Mouse (Mus musculus) liver, postnatal 0 days (tissue): Measurements from ENCODE around the gene Pakap. TPM values are rescaled to one million over a fixed set of nuclear protein-coding genes. Genes with fewer than 3 reads are reported as not detected.

Source experiments
- ATAC-seq: fragments of 200-750 bp; cut with Nextera tagmentation; 2 replicates; pipeline ENCODE4 v1.8.0; 2017; ENCODE audit warnings: mild to moderate bottlenecking, moderate library complexity
- DNase-seq: peaks from one replicate; pipeline ENCODE4 v3.0.0-alpha.2; 2016
- H3K27ac ChIP-seq: fragments of 300-500 bp; sonication (generic); 2 replicates; pipeline ENCODE4 v1.5.1; 2014; ENCODE audit warnings: antibody characterized with exemption, moderate library complexity, mild to moderate bottlenecking, low read depth
- H3K27me3 ChIP-seq: fragments of 300-500 bp; sonication (generic); 2 replicates; pipeline ENCODE4 v1.6.1; 2014; ENCODE audit warnings: low read length, control low read depth, mixed read lengths; ENCODE audit not compliant: insufficient read depth
- H3K36me3 ChIP-seq: fragments of 300-500 bp; sonication (generic); replicated peaks from 2 replicates; pipeline ENCODE4 v1.6.1; 2014; ENCODE audit warnings: mild to moderate bottlenecking, control low read depth, low read length, moderate library complexity, mixed read lengths; ENCODE audit not compliant: insufficient read depth
- H3K4me1 ChIP-seq: fragments of 300-500 bp; sonication (generic); 2 replicates; pipeline ENCODE4 v1.6.1; 2014; ENCODE audit warnings: antibody characterized with exemption, mild to moderate bottlenecking, control low read depth; ENCODE audit not compliant: insufficient read depth
- H3K4me2 ChIP-seq: fragments of 300-500 bp; sonication (generic); 2 replicates; pipeline ENCODE4 v1.6.1; 2014; ENCODE audit warnings: low read depth, mild to moderate bottlenecking, low read length, moderate library complexity, mixed read lengths
- H3K4me3 ChIP-seq: fragments of 300-500 bp; sonication (generic); 2 replicates; pipeline ENCODE4 v1.5.1; 2014; ENCODE audit warnings: low read depth, low read length
- H3K9ac ChIP-seq: fragments of 300-500 bp; sonication (generic); replicated peaks from 2 replicates; pipeline ENCODE4 v1.6.1; 2014; ENCODE audit warnings: mild to moderate bottlenecking, moderate library complexity
- H3K9me3 ChIP-seq: fragments of 300-500 bp; sonication (generic); 2 replicates; pipeline ENCODE4 v1.6.1; 2016; ENCODE audit warnings: mild to moderate bottlenecking, control low read depth, low read length, mixed read lengths
- CTCF ChIP-seq: sonication (generic); IDR thresholded peaks from 2 replicates; pipeline ENCODE4 v1.5.1; 2016; ENCODE audit warnings: antibody characterized with exemption, low read depth
- EP300 ChIP-seq: IDR thresholded peaks from 2 replicates; pipeline ENCODE4 v1.6.1; 2016; ENCODE audit warnings: antibody characterized with exemption, low read depth, mild to moderate bottlenecking
- WGBS: fragments of 180-500 bp; shearing (Covaris S2); extraction: QIAGEN DNeasy Blood & Tissue Kit; methylation state at CpG from one replicate; pipeline ENCODE4 v1.1.7; 2014; ENCODE audit not compliant: insufficient replicate concordance; 5-methylcytosine and 5-hydroxymethylcytosine counted together
- polyA plus RNA-seq: library from polyadenylated mRNA; unstranded; fragments of >200 nt; fragmentation: Nextera tagmentation; extraction: Ambion mirVana; gene quantifications from 2 replicates; pipeline ENCODE4 v1.2.1, GENCODE M21; 2015

Pakap gene
- polyA plus RNA-seq, 1 experiment from 2014 or later: 0.79 TPM

- Histone ChIP-seq H3K4me1 (no peaks in the 10 kb centered on the region), H3K27me3 (no peaks in the 10 kb centered on the region), H3K4me3 (no peak overlapping the region), H3K4me2 (no peak overlapping the region), H3K36me3 (no peaks in the 10 kb centered on the region), H3K9ac (no peak overlapping the region), H3K27ac (no peak overlapping the region), H3K9me3 (no peaks in the 10 kb centered on the region)
- TF ChIP-seq CTCF: no peak
- no peak for TF ChIP-seq EP300
- ATAC-seq (no peak), DNase-seq (no peak)
- 81% methylated on average over 8 of the region's 8 CpGs for WGBS
Measured at GRCm38 (mm10) chr4:57651547-57651946, 83.6 kb downstream of the Pakap start.

GRCm38 (mm10) chr4:57652185-57652904, 84.4 kb downstream of the Pakap start:
- Histone ChIP-seq H3K9ac (no peak overlapping the region), H3K27me3 (no peaks in the 10 kb centered on the region), H3K4me1 (no peaks in the 10 kb centered on the region), H3K9me3 (no peaks in the 10 kb centered on the region), H3K4me2 (no peak overlapping the region), H3K4me3 (no peak overlapping the region), H3K27ac (no peak overlapping the region), H3K36me3 (no peaks in the 10 kb centered on the region)
- ATAC-seq (no peak), DNase-seq (no peak)
- 61% methylated on average over 5 of the region's 5 CpGs for WGBS
- TF ChIP-seq EP300: no peak
- TF ChIP-seq CTCF: no peak

- TF ChIP-seq CTCF (no peak), EP300 (no peak)
- no peaks in the 10 kb centered on the region for H3K4me1 ChIP-seq
- no peaks in the 10 kb centered on the region for H3K9me3 ChIP-seq
- no peaks in the 10 kb centered on the region for H3K36me3 ChIP-seq
- H3K4me3 ChIP-seq: no peak overlapping the region
- H3K4me2 ChIP-seq: no peak overlapping the region
- no peak overlapping the region for H3K27ac ChIP-seq
- ATAC-seq (no peak), DNase-seq (no peak)
- WGBS: 42% methylated on average over 1 of the region's 1 CpGs
- H3K9ac ChIP-seq: no peak overlapping the region
- no peaks in the 10 kb centered on the region for H3K27me3 ChIP-seq
Measured at GRCm38 (mm10) chr4:57655966-57656365, 88.0 kb downstream of the Pakap start.

- no peaks in the 10 kb centered on the region for H3K36me3 ChIP-seq
- H3K4me3 ChIP-seq: no peak overlapping the region
- 86% methylated on average over 12 of the region's 12 CpGs for WGBS
- TF ChIP-seq CTCF (no peak), EP300 (no peak)
- no peak for DNase-seq
- H3K9ac ChIP-seq: no peak overlapping the region
- no peak overlapping the region for H3K4me2 ChIP-seq
- no peaks in the 10 kb centered on the region for H3K27me3 ChIP-seq
- H3K9me3 ChIP-seq: no peaks in the 10 kb centered on the region
- H3K4me1 ChIP-seq: no peaks in the 10 kb centered on the region
- no peak overlapping the region for H3K27ac ChIP-seq
- ATAC-seq: no peak
Measured at GRCm38 (mm10) chr4:57656388-57656787, 88.4 kb downstream of the Pakap start.

- ATAC-seq: no peak
- Histone ChIP-seq H3K27ac (no peak overlapping the region), H3K4me3 (no peak overlapping the region), H3K4me2 (no peak overlapping the region), H3K27me3 (no peaks in the 10 kb centered on the region), H3K36me3 (no peaks in the 10 kb centered on the region), H3K9ac (no peak overlapping the region), H3K4me1 (no peaks in the 10 kb centered on the region), H3K9me3 (no peaks in the 10 kb centered on the region)
- 80% methylated on average over 3 of the region's 3 CpGs for WGBS
- DNase-seq: no peak
- no peak for TF ChIP-seq EP300
- TF ChIP-seq CTCF: 0 out of 2 replicates have a peak, but pooled peaks have one; percentile 2
Measured at GRCm38 (mm10) chr4:57656861-57657260, 88.9 kb downstream of the Pakap start.

GRCm38 (mm10) chr4:57660470-57660869, 92.5 kb downstream of the Pakap start:
- DNase-seq (no peak), ATAC-seq (no peak)
- Histone ChIP-seq H3K27ac (no peak overlapping the region), H3K4me1 (no peaks in the 10 kb centered on the region), H3K4me3 (no peak overlapping the region), H3K27me3 (no peaks in the 10 kb centered on the region), H3K36me3 (no peaks in the 10 kb centered on the region), H3K4me2 (no peak overlapping the region), H3K9ac (no peak overlapping the region), H3K9me3 (no peaks in the 10 kb centered on the region)
- TF ChIP-seq CTCF (no peak), EP300 (no peak)
- 36% methylated on average over 4 of the region's 4 CpGs for WGBS
